Mouse (Mus musculus): ENCODE data around the gene Gm45717. TPM values are rescaled to one million over a fixed set of nuclear protein-coding genes. Genes with fewer than 3 reads are reported as not detected.

Gene Gm45717
- polyA plus RNA-seq, 1 experiment from 2014 or later, result not detected

- Histone ChIP-seq H3K27me3 (ENCODE audit: control insufficient read depth, insufficient read depth, low read length) (no peaks in the 10 kb centered on the region), H3K4me3 (ENCODE audit: control insufficient read depth in 1 of 2, insufficient read depth in 1 of 2, low read depth in 1 of 2, low read length in 2 of 2) (peak within 1 kb of the TSS; percentile 29 to 41), H3K36me3 (ENCODE audit: control insufficient read depth, insufficient read depth, low read length) (peaks cover 42% of the 10 kb centered on the region), H3K4me2 (ENCODE audit: low read length) (peak within 1 kb of the TSS; percentile 68), H3K4me1 (ENCODE audit: control insufficient read depth in 2 of 2, insufficient read depth in 2 of 2, low read length in 2 of 2) (peaks cover 6 to 8% of the 10 kb centered on the region in 2 experiments), H3K9ac (ENCODE audit: low read length) (peak within 1 kb of the TSS; percentile 75), H3K9me3 (ENCODE audit: control insufficient read depth, low read length) (no peaks in the 10 kb centered on the region), H3K27ac (replicated peaks in 1 of 2; ENCODE audit: control insufficient read depth in 1 of 2, insufficient read depth in 1 of 2, low read depth in 2 of 2, low read length in 2 of 2) (peak within 1 kb of the TSS; percentile 67 to 89)
- peak; percentile 68 for ATAC-seq (ENCODE audit: insufficient number of reproducible peaks, insufficient read depth, low FRiP score, low read depth)
- WGBS, result 35% methylated on average over 10 of the region's 10 CpGs
Observed at GRCm38 (mm10) chr7:140900220-140900619, 55.5 kb downstream of the Gm45717 start, which contains the start of gene Cox8b. Cox8b (minus strand) TSS chr7:140900446.

Other genes starting within 250 kb of the Gm45717 start
- not detected in 2 replicates for gene Cyp2e1, start 192.2 kb downstream of the Gm45717 start, polyA plus RNA-seq (2014; fragmentation: Nextera tagmentation; extraction: Ambion mirVana)
- gene Syce1, start 168.1 kb downstream of the Gm45717 start, polyA plus RNA-seq (2014; fragmentation: Nextera tagmentation; extraction: Ambion mirVana), result 0.31 TPM in 1 of 2 replicates, not detected in the other
- 0.75 and 0.86 TPM in 2 replicates for gene Zfp941, start 133.8 kb downstream of the Gm45717 start, polyA plus RNA-seq (2014; fragmentation: Nextera tagmentation; extraction: Ambion mirVana)
- not detected in 2 replicates for gene Urah, start 120.9 kb downstream of the Gm45717 start, polyA plus RNA-seq (2014; fragmentation: Nextera tagmentation; extraction: Ambion mirVana)
- gene Scgb1c1, start 110.4 kb downstream of the Gm45717 start, polyA plus RNA-seq (2014; fragmentation: Nextera tagmentation; extraction: Ambion mirVana), result not detected in 2 replicates
- 0.12 TPM in 1 of 2 replicates, not detected in the other for gene Odf3, start 108.1 kb downstream of the Gm45717 start, polyA plus RNA-seq (2014; fragmentation: Nextera tagmentation; extraction: Ambion mirVana)
- not detected in 2 replicates for gene Gm45785, start 99.6 kb downstream of the Gm45717 start, polyA plus RNA-seq (2014; fragmentation: Nextera tagmentation; extraction: Ambion mirVana)
- gene Ric8a, start 99.0 kb downstream of the Gm45717 start, polyA plus RNA-seq (2014; fragmentation: Nextera tagmentation; extraction: Ambion mirVana), result 40.5 and 42.8 TPM in 2 replicates
- gene Bet1l, start 98.4 kb downstream of the Gm45717 start, polyA plus RNA-seq (2014; fragmentation: Nextera tagmentation; extraction: Ambion mirVana), result 35.0 and 39.5 TPM in 2 replicates
- 55.4 and 120 TPM in 2 replicates for gene Psmd13, start 74.0 kb downstream of the Gm45717 start, polyA plus RNA-seq (2014; fragmentation: Nextera tagmentation; extraction: Ambion mirVana)
- gene Sirt3, start 73.6 kb downstream of the Gm45717 start, polyA plus RNA-seq (2014; fragmentation: Nextera tagmentation; extraction: Ambion mirVana), result 48.4 and 57.2 TPM in 2 replicates
- gene Cox8b, start 55.5 kb downstream of the Gm45717 start, polyA plus RNA-seq (2014; fragmentation: Nextera tagmentation; extraction: Ambion mirVana), result 375 and 378 TPM in 2 replicates
- not detected in 2 replicates for gene Nlrp6, start 35.0 kb downstream of the Gm45717 start, polyA plus RNA-seq (2014; fragmentation: Nextera tagmentation; extraction: Ambion mirVana)
- 11.4 and 13.0 TPM in 2 replicates for gene Pgghg, start 14.5 kb downstream of the Gm45717 start, polyA plus RNA-seq (2014; fragmentation: Nextera tagmentation; extraction: Ambion mirVana)
- 0.65 and 0.82 TPM in 2 replicates for gene Ifitm5, start 5.6 kb downstream of the Gm45717 start, polyA plus RNA-seq (2014; fragmentation: Nextera tagmentation; extraction: Ambion mirVana)
- gene Ifitm2, start 50 bp upstream of the Gm45717 start, polyA plus RNA-seq (2014; fragmentation: Nextera tagmentation; extraction: Ambion mirVana), result 615 and 692 TPM in 2 replicates
- 7.4 and 8.3 TPM in 2 replicates for gene Ifitm1, start 11.3 kb upstream of the Gm45717 start, polyA plus RNA-seq (2014; fragmentation: Nextera tagmentation; extraction: Ambion mirVana)
- 89.6 and 105 TPM in 2 replicates for gene Ifitm3, start 54.8 kb upstream of the Gm45717 start, polyA plus RNA-seq (2014; fragmentation: Nextera tagmentation; extraction: Ambion mirVana)
- gene Ifitm6, start 62.0 kb upstream of the Gm45717 start, polyA plus RNA-seq (2014; fragmentation: Nextera tagmentation; extraction: Ambion mirVana), result 0.43 and 0.97 TPM in 2 replicates
- gene Gm17387, start 73.2 kb upstream of the Gm45717 start, polyA plus RNA-seq (2014; fragmentation: Nextera tagmentation; extraction: Ambion mirVana), result not detected in 2 replicates
- gene B4galnt4, start 105.2 kb upstream of the Gm45717 start, polyA plus RNA-seq (2014; fragmentation: Nextera tagmentation; extraction: Ambion mirVana), result 0.27 and 0.66 TPM in 2 replicates
- 0.23 TPM in 1 of 2 replicates, not detected in the other for gene Pkp3, start 122.3 kb upstream of the Gm45717 start, polyA plus RNA-seq (2014; fragmentation: Nextera tagmentation; extraction: Ambion mirVana)
- gene Sigirr, start 144.6 kb upstream of the Gm45717 start, polyA plus RNA-seq (2014; fragmentation: Nextera tagmentation; extraction: Ambion mirVana), result 2.8 TPM in 2 replicates
- gene Ano9, start 161.9 kb upstream of the Gm45717 start, polyA plus RNA-seq (2014; fragmentation: Nextera tagmentation; extraction: Ambion mirVana), result 0.34 TPM in 1 of 2 replicates, not detected in the other
- 51.8 and 65.6 TPM in 2 replicates for gene Ptdss2, start 166.4 kb upstream of the Gm45717 start, polyA plus RNA-seq (2014; fragmentation: Nextera tagmentation; extraction: Ambion mirVana)
- 109 and 116 TPM in 2 replicates for gene Rnh1, start 216.9 kb upstream of the Gm45717 start, polyA plus RNA-seq (2014; fragmentation: Nextera tagmentation; extraction: Ambion mirVana)
- 93.9 and 96.7 TPM in 2 replicates for gene Hras, start 238.1 kb upstream of the Gm45717 start, polyA plus RNA-seq (2014; fragmentation: Nextera tagmentation; extraction: Ambion mirVana)
- gene Lrrc56, start 238.2 kb upstream of the Gm45717 start, polyA plus RNA-seq (2014; fragmentation: Nextera tagmentation; extraction: Ambion mirVana), result 1.6 and 2.8 TPM in 2 replicates